ENCODE assay signal across 8 mouse cellular contexts in genomic region chr11:58224313-58224712, GRCm38 (mm10). TPM values are rescaled to one million over a fixed set of nuclear protein-coding genes. Genes with fewer than 3 reads are reported as not detected.
DNase-seq lines count a peak whose midpoint lies in the region; ATAC-seq lines count a peak whose summit lies in the region.

No protein-coding gene starts in this region.

- no peak overlapping the region for H3K4me3 ChIP-seq in embryonic facial prominence, embryonic 14.5 days (ENCODE audit: low read depth, low read length)
- no peak overlapping the region for H3K4me3 ChIP-seq in embryonic facial prominence, embryonic 10.5 days
- no peak overlapping the region for H3K4me3 ChIP-seq in limb, embryonic 10.5 days

- no peaks in the 10 kb centered on the region for H3K27me3 ChIP-seq in embryonic facial prominence, embryonic 14.5 days (replicated peaks; ENCODE audit: control insufficient read depth, insufficient read depth, low read length)
- H3K27me3 ChIP-seq in embryonic facial prominence, embryonic 10.5 days (replicated peaks; ENCODE audit: low read depth, poor library complexity, severe bottlenecking) = no peaks in the 10 kb centered on the region
- no peaks in the 10 kb centered on the region for H3K27me3 ChIP-seq in limb, embryonic 10.5 days (ENCODE audit: low read depth, poor library complexity, severe bottlenecking)

- H3K36me3 ChIP-seq in embryonic facial prominence, embryonic 14.5 days (ENCODE audit: control insufficient read depth, insufficient read depth, low read length) = no peaks in the 10 kb centered on the region
- H3K36me3 ChIP-seq in embryonic facial prominence, embryonic 10.5 days (replicated peaks) = no peaks in the 10 kb centered on the region
- no peaks in the 10 kb centered on the region for H3K36me3 ChIP-seq in limb, embryonic 10.5 days

- H3K9ac ChIP-seq in embryonic facial prominence, embryonic 14.5 days (ENCODE audit: low read depth, low read length) = no peak overlapping the region

- no peak overlapping the region for H3K27ac ChIP-seq in embryonic facial prominence, embryonic 14.5 days (replicated peaks; ENCODE audit: low read depth, low read length)
- no peak overlapping the region for H3K27ac ChIP-seq in embryonic facial prominence, embryonic 10.5 days (replicated peaks)
- H3K27ac ChIP-seq in limb, embryonic 10.5 days = no peak overlapping the region

- intact Hi-C loops in gastrocnemius, postnatal 36 days (cut with DNase I) = loop anchor here (2.0 to 5.0 kb wide), 2 partner anchors 46 to 78 kb away; no protein-coding TSS in a partner anchor

- peak; percentile 10 for DNase-seq in embryonic facial prominence, embryonic 14.5 days (ENCODE audit: low spot score)
- DNase-seq in embryonic facial prominence, embryonic 10.5 days (ENCODE audit: low spot score) = no peak
- DNase-seq in brain, adult 2 months (ENCODE audit: low read depth, low spot score) = peak; percentile 31
- DNase-seq in kidney, postnatal 25 days = peak; percentile 74 to 87
- DNase-seq in gastrocnemius, postnatal 36 days = no peak
- no peak for DNase-seq in limb, embryonic 10.5 days (ENCODE audit: low spot score)
- no peak for DNase-seq in ovary, adult 18-20 months (ENCODE audit: low spot score)

- H3K4me2 ChIP-seq in embryonic facial prominence, embryonic 14.5 days (ENCODE audit: low read depth, low read length) = no peak overlapping the region

- no peaks in the 10 kb centered on the region for H3K4me1 ChIP-seq in embryonic facial prominence, embryonic 14.5 days (ENCODE audit: control insufficient read depth, insufficient read depth, low read length)
- H3K4me1 ChIP-seq in embryonic facial prominence, embryonic 10.5 days = peaks cover 9% of the 10 kb centered on the region
- peaks cover 13% of the 10 kb centered on the region for H3K4me1 ChIP-seq in limb, embryonic 10.5 days

- WGBS in embryonic facial prominence, embryonic 14.5 days = 51% methylated on average over 7 of the region's 7 CpGs
- WGBS in embryonic facial prominence, embryonic 10.5 days = 59% methylated on average over 7 of the region's 7 CpGs
- WGBS in limb, embryonic 10.5 days = 73% methylated on average over 7 of the region's 7 CpGs

- H3K9me3 ChIP-seq in embryonic facial prominence, embryonic 14.5 days (ENCODE audit: control insufficient read depth, low read length) = no peaks in the 10 kb centered on the region
- no peaks in the 10 kb centered on the region for H3K9me3 ChIP-seq in embryonic facial prominence, embryonic 10.5 days
- H3K9me3 ChIP-seq in limb, embryonic 10.5 days (replicated peaks) = no peaks in the 10 kb centered on the region

- ATAC-seq in embryonic facial prominence, embryonic 14.5 days (ENCODE audit: low read depth) = no peak
- ATAC-seq in neutrophil, adult 5-6 weeks (ENCODE audit: extremely low read depth, insufficient number of reproducible peaks, low FRiP score, poor library complexity, severe bottlenecking) = peak; percentile 61

RNA-seq across cellular contexts. Expression of gene Irgm2, which starts 24.9 kb away (rescaled TPM):
- polyA plus RNA-seq in embryonic facial prominence, embryonic 14.5 days (2014; fragmentation: Nextera tagmentation; extraction: Ambion mirVana) = 4.4 and 5.7 TPM in 2 replicates
- polyA plus RNA-seq in embryonic facial prominence, embryonic 10.5 days (2016; fragmentation: Nextera tagmentation; extraction: Ambion mirVana) = 0.54 and 0.58 TPM in 2 replicates
- total RNA-seq in neutrophil, adult 5-6 weeks (2017) = 53.7 and 66.7 TPM in 2 replicates
- total RNA-seq in gastrocnemius, postnatal 36 days (2021) = 1 to 10 TPM; 6.0 to 7.9 TPM
- polyA plus RNA-seq in limb, embryonic 10.5 days (2016; fragmentation: Nextera tagmentation; extraction: Ambion mirVana) = 0.05 and 0.50 TPM in 2 replicates

RNA-seq across cellular contexts. Expression of gene Igtp, which starts 25.0 kb away (rescaled TPM):
- polyA plus RNA-seq in embryonic facial prominence, embryonic 14.5 days (2014; fragmentation: Nextera tagmentation; extraction: Ambion mirVana) = 10.5 and 16.7 TPM in 2 replicates
- 2.1 and 2.8 TPM in 2 replicates for polyA plus RNA-seq in embryonic facial prominence, embryonic 10.5 days (2016; fragmentation: Nextera tagmentation; extraction: Ambion mirVana)
- 43.5 and 46.2 TPM in 2 replicates for total RNA-seq in neutrophil, adult 5-6 weeks (2017)
- total RNA-seq in gastrocnemius, postnatal 36 days (2021) = 1 to 10 TPM; 3.7 to 6.7 TPM
- 1.3 TPM in 2 replicates for polyA plus RNA-seq in limb, embryonic 10.5 days (2016; fragmentation: Nextera tagmentation; extraction: Ambion mirVana)

RNA-seq across cellular contexts. Expression of gene 4930438A08Rik, which starts 50.3 kb away (rescaled TPM):
- 0.22 and 0.45 TPM in 2 replicates for polyA plus RNA-seq in embryonic facial prominence, embryonic 14.5 days (2014; fragmentation: Nextera tagmentation; extraction: Ambion mirVana)
- 0.06 TPM in 1 of 2 replicates, not detected in the other for polyA plus RNA-seq in embryonic facial prominence, embryonic 10.5 days (2016; fragmentation: Nextera tagmentation; extraction: Ambion mirVana)
- 0.98 TPM in 1 of 2 replicates, not detected in the other for total RNA-seq in neutrophil, adult 5-6 weeks (2017)
- total RNA-seq in gastrocnemius, postnatal 36 days (2021) = not detected
- polyA plus RNA-seq in limb, embryonic 10.5 days (2016; fragmentation: Nextera tagmentation; extraction: Ambion mirVana) = not detected in 2 replicates

RNA-seq across cellular contexts. Expression of gene Mrpl22, which starts 52.9 kb away (rescaled TPM):
- 112 and 113 TPM in 2 replicates for polyA plus RNA-seq in embryonic facial prominence, embryonic 14.5 days (2014; fragmentation: Nextera tagmentation; extraction: Ambion mirVana)
- polyA plus RNA-seq in embryonic facial prominence, embryonic 10.5 days (2016; fragmentation: Nextera tagmentation; extraction: Ambion mirVana) = 143 and 146 TPM in 2 replicates
- 14.1 and 25.3 TPM in 2 replicates for total RNA-seq in neutrophil, adult 5-6 weeks (2017)
- total RNA-seq in gastrocnemius, postnatal 36 days (2021) = 10 to 100 TPM; 35.5 to 39.1 TPM
- 143 and 156 TPM in 2 replicates for polyA plus RNA-seq in limb, embryonic 10.5 days (2016; fragmentation: Nextera tagmentation; extraction: Ambion mirVana)

RNA-seq across cellular contexts. Expression of gene Gemin5, which starts 56.0 kb away (rescaled TPM):
- 18.3 and 19.6 TPM in 2 replicates for polyA plus RNA-seq in embryonic facial prominence, embryonic 14.5 days (2014; fragmentation: Nextera tagmentation; extraction: Ambion mirVana)
- 39.6 and 40.5 TPM in 2 replicates for polyA plus RNA-seq in embryonic facial prominence, embryonic 10.5 days (2016; fragmentation: Nextera tagmentation; extraction: Ambion mirVana)
- total RNA-seq in neutrophil, adult 5-6 weeks (2017) = 10.5 and 10.9 TPM in 2 replicates
- total RNA-seq in gastrocnemius, postnatal 36 days (2021) = 1 to 10 TPM; 8.9 to 9.3 TPM
- 35.8 and 40.1 TPM in 2 replicates for polyA plus RNA-seq in limb, embryonic 10.5 days (2016; fragmentation: Nextera tagmentation; extraction: Ambion mirVana)

Comparison
In these comparisons a context has a peak if more than half of its experiments do, and no peak if none do; other contexts are left out.
1. DNase-seq: peak in embryonic facial prominence, embryonic 14.5 days (single experiment), brain, adult 2 months (single experiment) and kidney, postnatal 25 days (2 of 2); none in embryonic facial prominence, embryonic 10.5 days (single experiment), gastrocnemius, postnatal 36 days (0 of 2), limb, embryonic 10.5 days (single experiment) and ovary, adult 18-20 months (single experiment).